Mouse (Mus musculus) right cerebral cortex, adult 18-20 months (tissue): Measurements from ENCODE around the gene Scnm1.

Experiments
- DNase-seq: peaks from one replicate; pipeline ENCODE4 v3.0.0; 2022; ENCODE audit warnings: mixed read lengths

Gene Scnm1

DNA sequence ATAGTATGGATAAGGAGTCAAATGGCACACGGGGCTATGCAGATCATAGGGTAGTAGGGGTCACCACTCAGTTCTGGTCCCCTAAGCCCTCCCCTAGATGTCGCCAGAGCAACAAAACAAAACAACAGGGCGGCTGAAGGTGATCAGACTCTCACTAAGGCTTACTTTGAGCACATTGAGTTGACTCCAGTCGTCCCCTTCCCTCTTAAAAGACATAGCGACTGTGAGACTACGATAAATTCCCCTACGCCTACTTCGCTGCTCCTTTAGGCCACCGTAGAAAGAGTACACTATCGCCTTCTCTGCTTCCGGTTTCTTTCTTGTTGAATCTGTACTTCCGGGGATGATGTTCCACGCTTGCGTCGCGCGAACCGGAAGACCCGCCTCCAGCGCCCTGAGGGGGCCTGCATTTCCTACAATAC lies at the start of gene Scnm1, which contains the start of gene Lysmd1:
Scnm1 (minus strand) TSS at position 332 of the 422 bp plus-strand sequence.
Lysmd1 (plus strand) TSS at position 409 of the 422 bp plus-strand sequence.
- DNase-seq: peak; percentile 95

DNA sequence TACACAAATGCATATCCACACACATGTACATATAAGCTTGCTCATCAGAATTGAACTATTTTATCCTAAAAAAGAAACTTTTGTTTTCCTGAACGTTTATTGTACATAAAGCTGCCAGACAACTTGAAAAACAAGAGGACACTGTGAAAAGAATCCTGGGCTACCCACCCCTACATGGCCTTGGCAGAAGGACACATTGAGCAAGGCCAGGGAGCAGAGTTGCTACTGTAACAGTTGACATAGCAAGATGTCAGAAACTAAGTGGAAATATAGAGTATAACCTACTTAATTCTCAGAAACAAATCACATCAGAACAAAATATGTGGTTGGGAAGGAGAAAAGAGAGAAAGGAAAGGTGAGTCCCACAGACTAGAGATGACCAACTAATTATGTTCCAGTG lies 48.0 kb upstream of the Scnm1 start:
- no peak for DNase-seq

DNA sequence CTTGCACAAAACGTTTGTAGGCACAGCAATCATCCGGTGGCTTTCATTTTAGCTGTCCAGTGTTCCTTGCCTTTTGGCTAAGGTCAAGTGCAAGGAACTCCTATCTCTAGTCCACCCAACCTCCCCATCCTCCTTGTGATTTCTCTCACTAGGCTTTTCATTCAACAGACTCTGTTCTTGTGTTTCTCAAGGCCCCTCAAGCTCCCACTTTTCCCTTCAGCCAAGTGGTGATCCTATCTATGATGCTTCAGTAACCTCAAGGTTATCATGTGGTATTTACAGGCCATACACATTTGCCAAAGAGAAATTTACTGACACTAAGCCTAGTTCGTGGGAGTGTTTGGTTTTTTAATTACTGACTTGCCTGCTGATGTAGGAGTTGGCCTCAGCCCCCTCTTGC lies 46.1 kb upstream of the Scnm1 start:
- no peak for DNase-seq

DNA sequence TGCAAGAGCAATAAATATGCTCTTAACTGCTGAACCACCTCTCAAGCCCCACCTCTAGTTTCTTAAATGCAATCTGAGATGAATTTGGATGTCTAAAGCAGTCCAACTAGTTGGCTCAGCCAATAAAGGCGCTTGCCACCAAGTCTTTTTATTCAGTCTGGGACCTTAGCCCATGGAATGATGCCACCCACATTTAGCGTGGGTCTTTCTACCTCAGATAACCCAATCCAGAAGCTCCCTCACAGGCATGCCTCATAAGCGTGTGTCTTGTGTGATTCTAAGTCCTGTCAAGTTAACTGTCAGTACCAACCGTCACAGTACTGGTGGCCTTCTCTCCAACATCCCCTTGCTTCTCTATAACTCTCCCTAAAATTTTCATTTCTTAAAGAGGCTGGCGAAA lies 45.1 kb upstream of the Scnm1 start:
- peak; percentile 23 for DNase-seq

DNA sequence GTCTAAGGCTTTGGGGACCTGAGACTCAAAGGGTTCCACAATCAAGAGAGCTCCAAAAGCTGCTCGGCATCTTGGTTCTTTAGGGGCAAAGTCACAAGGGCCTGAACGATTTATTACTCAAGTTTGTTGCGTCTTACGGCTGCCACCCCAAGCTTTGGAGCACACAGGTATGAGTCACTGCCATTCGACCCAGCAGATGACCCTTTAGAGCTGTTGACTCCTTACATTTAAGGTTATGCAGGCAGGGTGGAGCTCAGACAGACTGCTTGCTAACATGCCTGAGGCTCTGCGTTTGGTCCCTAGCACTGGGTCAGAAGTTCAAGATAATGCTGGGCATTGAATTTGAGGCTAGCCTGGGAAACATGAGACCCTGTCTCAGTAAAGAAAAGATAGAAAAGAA lies 43.8 kb upstream of the Scnm1 start:
- no peak for DNase-seq

DNA sequence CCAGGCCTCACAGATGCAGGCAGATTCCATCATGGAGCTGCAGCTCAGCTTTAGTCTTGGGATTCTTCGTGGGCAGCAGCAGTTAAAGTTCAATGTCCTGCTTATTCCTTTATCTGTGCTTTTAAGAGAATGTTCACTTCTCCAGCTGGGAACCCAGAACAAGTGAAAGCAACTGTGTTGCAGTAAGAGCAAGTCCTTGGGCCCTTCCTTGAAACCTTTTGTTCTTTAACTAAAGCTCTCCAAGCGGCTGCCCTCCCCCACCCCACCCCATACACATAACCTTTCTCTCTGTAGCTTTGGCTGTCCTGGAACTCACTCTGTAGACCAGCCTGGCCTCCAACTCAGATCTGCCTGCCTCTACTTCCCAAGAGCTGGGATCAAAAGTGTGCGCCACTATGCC lies 42.7 kb upstream of the Scnm1 start:
- no peak for DNase-seq

DNA sequence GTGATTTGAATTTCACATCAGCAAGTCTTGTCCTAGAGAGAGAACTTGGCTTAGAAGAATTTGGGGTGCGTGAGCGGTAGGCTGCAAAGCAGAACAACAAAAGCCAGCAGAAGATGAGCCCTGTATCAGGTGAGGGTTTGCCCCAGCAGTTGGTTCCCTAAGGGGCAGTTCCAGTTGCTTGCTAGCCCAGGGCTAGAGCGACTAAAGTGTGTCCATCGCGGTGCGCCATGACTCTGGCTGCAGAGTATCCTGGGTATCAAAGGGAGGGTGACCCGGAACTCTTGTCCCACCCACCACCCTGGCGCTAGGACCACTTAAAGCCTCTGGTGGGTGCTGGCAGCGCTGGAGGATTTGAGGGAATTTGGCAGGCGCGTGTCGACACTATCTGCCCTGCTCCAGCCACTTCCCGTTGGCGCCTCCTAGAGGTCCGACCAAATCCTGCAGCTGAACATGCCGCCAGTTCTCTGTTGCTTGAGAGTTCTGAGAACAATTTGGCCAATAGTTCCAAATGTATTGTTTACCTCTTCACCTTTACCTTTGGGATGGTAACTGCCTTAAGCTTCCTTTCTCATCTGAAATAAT lies 40.3 kb upstream of the Scnm1 start:
- DNase-seq: peak; percentile 65

DNA sequence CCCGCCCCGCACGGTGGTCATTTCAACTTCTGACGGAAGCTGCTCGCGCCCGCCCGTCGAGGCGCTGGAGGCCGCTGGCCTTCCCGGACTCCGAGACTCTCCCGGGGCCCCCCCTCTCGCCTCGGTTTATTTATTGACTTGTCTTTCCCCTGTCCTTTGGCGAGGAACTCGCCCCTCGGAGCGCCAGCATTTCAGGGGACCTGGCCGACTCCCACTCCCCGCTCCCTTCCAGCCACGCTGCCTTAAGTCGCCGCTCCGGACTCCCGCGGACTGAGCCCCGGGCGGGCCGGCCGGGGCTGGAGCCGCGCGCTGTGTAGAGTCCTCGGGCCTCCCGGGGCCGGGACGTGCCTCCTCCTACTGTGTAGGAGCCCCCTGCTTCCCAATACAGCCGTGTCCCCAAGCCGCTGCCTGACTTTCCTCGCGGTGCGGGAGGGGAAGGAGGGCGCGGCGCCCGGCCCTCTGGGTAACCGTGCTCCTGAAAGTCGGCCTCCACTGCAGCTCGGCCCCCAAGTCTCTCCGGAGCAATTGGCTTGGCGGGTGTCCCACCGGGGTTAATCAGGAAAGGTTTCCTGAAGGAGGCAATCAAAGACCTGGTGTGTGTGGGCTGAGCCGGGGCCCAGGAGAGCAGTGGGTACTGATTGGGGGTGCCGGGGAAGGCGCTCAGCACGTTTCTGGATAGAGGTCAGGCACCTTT lies 39.6 kb upstream of the Scnm1 start:
- DNase-seq: no peak

DNA sequence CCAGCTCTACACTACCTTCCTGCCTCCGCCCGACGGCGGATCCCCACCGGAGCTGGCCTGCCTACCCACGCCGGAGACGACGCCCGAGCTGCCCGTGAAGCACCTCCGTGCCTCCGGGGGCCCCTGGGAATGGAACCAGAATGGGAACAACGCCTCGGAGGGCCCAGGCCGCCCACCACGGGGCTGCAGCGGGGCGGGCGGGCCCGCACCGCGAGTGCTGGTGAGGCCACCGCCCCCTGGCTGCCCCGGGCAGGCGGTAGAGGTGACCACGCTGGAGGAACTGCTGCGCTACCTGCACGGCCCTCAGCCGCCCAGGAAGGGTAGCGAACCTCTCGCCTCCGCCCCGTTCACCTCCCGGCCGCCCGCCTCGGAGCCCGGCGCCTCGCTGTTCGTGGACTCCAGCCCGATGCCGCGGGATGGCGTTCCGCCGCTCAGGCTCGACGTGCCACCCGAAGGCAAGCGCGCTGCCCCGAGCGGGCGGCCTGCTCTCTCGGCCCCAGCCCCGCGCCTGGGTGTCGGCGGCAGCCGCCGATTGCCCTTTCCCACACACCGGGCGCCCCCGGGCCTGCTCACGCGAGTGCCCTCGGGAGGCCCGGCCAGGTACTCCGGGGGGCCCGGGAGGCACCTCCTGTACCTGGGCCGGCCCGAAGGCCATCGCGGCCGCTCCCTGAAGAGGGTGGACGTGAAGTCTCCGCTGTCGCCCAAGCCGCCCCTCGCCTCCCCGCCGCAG lies 38.9 kb upstream of the Scnm1 start:
- no peak for DNase-seq

DNA sequence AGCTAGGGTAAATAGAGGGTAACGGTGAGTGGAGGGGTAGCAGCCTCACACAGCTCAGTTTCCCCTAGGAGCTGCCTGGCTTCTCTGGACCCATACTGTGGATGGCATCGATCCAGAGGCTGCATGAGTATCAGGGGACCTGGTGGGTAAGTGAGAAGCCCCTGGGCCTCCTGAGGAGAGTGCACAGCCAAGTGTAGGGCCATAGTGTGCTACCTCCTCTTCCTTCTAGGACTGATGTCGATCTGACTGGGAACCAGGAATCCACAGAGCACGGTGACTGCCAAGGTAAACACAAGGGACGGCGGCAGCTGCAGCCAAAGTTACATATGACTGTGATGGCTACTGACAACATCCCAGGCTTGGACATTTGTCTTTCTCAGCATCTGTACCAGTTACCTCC lies 37.3 kb upstream of the Scnm1 start:
- no peak for DNase-seq

DNA sequence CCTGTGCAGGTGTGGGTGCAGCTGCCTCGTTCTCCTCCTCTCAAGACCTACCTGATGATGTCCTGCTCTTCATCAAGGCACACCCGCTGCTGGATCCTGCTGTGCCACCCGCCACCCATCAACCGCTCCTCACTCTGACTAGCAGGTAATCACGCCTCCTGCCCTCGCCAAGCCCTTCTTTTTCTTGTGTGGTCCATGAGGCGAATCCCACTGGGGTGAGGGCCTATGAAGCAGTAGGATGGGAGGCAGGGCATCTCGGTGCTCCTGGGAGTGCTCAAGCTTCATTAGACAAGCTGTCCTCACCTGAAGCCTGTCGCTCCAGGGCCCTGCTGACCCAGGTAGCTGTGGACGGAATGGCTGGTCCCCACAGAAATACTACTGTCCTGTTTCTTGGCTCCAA lies 36.2 kb upstream of the Scnm1 start:
- DNase-seq: no peak

DNA sequence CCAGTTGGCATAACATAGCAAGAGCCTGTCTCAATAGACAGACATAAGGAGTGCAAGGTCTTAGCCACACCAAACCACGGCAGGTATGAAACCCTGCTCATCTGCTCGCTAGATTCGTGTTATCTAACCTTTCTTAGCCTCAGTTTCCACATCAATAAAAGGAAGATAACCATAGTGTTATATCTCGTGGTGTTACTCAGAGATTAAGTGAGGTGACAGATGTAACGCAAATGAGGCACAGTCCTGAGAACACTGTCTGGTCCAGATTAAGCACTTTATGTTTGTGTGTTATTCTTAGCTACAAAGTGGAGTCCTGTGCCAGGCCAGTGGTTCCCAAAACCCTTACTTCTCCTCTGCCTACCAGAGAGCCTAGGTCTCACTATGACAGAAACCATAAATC lies 31.0 kb upstream of the Scnm1 start:
- DNase-seq: no peak

DNA sequence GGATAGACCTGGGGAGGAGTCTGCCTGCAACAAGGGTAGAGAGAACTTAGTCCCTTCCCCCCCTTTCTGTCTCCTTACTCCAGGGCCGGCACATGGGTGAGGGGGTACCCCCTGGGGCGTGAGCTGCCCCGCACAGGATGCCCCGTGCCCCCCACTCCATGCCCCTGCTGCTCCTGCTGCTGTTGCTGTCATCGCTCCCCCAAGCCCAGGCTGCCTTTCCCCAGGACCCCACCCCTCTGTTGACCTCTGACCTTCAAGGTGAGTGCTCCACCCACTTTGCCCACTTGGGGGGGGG lies 30.4 kb upstream of the Scnm1 start:
- DNase-seq: no peak

DNA sequence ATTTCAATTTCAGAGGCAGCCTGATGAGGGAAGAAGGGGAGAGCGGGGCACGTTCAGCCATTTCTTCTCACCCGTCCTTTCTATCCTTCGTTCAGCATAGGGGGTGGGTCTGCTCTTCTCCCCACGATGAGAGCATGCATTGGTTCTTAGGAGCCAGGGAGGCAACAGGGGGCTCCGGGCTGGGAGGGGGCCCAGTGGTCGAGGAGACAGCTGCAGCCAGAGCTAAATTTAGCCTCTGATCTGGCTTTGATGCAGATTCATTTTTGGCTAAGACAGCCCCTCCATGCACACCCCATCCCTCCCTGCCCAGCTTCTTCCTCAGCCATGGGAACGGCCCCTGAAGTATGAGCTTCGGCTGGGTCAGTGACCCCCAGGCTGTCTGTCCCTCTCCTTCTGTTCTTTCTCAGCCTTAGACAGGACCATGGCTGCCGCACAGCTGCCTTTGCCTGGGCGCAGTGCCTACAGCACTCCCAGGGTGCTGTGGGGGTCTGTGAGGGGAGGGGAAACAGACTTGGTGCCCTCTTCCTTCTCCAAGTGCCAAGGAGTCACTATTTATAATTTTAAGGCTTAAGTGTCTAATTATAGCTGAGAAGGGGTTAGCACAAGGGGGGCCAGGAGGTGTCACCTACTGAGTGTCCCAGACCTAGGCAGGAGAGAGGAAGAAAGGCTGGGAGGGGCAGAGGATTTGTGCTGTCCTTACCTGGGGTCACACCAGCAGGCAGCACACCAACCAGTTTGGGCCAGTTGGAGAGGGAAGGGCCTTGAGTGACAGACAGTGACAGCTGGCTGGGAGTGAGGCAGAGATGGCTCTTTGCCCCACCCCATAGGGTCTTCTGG lies 29.8 kb upstream of the Scnm1 start:
- no peak for DNase-seq

DNA sequence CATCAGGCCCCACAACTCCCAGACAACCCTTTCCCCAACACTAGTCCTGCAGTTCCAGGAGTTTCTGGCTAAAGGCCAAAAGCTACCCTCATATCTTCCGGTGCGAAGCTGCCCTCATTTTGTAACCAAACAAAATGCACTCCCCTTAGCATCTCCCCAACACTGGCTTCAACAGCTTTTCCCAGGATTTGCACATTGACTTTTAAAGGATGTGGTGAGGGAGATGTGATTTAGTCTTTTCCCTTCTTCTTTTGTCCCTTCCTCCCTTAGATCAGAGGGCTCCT lies 28.5 kb upstream of the Scnm1 start:
- no peak for DNase-seq

DNA sequence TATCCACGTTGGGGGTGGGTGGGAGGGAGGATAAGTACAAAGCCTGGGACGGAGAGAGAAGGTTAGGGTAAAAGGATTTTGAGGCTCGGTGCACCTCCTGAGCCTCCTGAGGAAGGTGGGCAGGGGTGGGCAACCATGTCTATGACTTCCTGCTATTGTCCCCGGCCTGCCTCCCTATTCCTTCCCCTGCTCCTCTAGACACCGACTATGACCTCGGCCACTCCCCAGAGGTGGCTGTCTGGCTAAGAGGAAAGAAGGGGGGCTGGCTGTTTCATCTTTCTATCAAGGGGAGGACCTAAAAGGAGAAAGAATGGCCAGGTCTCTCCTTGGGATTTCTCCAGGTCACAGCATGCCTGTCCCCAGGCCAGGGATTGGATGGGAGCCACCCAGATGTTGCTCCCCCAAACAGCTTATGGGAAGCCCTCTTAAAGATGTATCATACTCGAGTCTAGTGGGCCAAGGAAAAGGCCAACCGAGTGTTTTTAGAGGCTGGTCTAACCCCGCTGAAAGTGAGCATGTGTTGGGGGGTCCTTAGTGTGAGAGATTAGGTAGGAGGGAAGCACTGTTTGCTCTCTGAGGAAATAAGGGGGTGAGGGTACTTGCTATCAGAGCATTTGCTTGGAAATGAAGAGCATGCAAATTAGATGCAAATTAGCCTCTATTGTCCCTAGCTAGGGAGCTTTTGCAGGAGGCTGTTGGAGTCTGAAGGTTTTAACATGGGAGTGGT lies 28.0 kb upstream of the Scnm1 start:
- no peak for DNase-seq

DNA sequence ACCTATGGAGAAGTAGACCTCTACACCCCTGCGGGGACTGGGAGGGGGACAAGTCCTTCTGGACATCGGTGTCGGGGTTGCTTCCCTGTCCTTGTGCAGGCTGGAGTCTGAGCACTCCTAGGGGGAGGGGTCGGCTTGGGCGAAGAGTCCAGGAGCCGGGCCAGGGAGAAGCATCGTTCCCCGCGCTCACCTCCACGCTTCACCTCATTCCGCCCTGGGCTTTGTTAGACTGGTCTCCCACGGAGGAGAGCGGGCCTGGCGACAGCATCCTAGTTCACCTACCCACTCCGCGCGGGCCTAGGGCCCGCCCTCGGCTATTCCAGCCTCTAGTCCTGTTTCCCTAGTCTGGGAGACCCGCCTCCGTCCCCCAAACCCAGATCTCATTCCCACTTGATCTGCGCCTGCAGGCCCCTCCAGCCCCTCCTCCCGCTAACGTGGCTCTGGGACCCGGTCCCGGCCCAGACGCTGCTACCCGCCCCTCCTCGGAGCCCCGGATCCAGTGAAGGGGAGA lies 27.3 kb upstream of the Scnm1 start:
- DNase-seq: no peak

DNA sequence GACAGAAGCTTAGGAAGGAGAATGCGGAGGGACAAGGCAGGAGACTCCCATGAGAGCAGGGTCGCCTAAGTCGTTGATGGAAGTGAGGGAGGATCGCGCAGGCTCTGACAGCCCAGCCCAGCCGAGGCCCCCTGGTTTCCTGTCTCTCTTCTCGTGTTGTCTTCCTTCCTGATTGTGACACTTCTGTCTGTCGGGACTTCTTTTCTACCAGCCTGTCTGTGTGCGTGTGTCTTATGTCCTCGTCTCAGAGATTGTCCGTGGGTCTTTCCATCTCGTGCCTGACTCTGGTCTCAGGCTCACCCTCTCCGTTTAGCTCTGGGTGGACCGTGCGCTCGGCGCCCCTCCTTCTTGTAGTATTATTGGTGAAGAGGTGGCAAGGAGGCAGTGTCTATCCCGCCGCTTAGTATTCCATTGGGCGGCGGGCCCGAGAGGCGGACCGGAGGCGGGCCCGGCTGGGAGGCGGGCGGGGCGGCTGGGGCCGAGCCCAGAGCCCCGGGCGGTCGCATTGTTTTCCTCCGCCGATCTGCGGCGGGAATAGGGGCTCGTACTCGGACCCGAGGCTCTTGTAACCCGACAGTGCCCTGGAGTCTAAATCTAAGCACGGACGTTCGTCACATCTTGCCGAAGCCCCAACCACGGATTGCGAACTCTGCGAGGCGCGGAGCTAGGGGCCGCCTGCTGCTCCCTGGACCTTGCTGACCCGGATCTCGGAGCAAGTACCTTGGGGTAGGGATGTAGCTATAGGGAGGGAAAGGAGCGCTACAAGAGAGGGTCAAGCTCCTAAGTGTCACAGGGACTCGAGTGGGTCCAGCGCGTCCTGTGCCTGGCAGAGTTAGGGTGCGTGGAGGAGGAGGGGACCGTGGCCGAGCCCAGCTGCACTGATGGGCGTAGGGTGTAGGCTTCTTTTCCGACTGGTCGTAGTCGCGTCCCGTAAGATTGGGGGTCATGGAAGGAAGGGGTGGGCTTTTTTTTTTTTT lies 26.5 kb upstream of the Scnm1 start, which contains the start of gene Sema6c:
Sema6c (plus strand) TSS at position 471 of the 977 bp plus-strand sequence.
- DNase-seq: peak; percentile 93

DNA sequence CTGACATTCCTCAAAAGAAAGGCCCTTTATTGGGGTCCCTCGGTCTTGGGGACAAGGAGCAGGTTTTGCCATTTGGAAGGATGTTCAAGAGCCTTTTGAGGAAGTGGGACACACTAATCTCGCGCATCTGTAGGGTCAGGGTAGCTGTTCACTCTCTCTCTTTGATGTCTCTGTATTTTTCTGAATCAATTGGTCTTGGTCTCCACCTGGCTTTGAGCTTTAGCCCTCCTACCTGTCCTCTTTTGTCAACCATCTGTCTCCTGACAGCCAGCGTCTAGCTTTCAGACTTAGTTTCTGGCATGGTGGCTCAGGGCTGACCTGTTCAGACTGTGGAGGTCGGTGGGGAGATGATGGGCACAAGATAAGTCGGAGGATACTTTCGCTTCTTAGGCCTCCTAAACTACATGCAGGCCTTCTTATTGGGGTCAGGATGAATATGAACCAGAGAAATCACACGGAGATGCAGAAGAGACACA lies 25.7 kb upstream of the Scnm1 start:
- no peak for DNase-seq

DNA sequence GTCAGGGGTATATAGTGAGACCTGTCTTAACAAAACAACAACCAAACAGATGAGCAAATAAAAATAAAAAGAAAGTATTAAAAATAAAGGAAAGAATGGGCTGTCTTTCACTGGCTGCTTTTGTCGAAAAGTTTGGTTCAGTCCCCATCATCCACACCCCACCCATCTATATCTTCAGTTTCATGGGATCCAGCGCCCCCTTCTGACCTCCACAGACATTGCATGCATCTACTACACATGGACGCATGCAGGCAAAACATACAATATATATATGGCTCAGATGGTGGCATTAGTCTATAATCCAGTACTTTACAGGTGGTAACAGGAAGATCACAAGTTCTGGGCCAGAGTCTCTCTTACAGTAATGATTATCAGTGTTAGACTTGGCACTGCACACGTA lies 20.1 kb upstream of the Scnm1 start:
- no peak for DNase-seq

DNA sequence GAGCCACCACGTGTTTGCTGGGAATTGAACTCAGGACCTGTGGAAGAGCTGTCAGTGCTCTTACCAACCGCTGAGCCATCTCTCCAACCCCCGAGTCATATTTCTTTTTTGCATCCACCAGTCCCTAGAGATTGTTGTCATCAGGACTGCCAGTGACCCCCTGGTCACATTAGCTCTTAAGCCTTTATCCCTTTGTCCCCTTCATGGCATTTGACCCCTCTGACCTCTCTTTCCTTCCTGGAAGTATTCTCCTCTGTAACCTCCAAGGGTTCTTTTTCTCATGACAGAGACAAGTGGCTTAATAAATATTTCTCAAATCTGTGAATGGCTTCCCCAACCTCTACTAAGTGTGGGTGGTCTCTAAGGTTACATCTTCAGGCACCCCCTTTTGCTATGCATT lies 14.1 kb upstream of the Scnm1 start:
- DNase-seq: no peak
